Mouse (Mus musculus) layer of hippocampus, adult 2 months (tissue): ENCODE results near the gene Runx2. TPM values are rescaled to one million over a fixed set of nuclear protein-coding genes. Genes with fewer than 3 reads are reported as not detected.

Experiments used
- DNase-seq, 2 experiments: peaks; one replicate each; pipeline ENCODE4 v3.0.0; 2022; ENCODE audit warnings: low spot score in 2 of 2
- H3K27ac ChIP-seq: fragments of 200-600 bp; 2 replicates; pipeline ENCODE4 v1.8.1; 2022
- H3K4me3 ChIP-seq: fragments of 200-600 bp; 2 replicates; pipeline ENCODE4 v1.8.1; 2022; ENCODE audit warnings: mild to moderate bottlenecking
- CTCF ChIP-seq: fragments of 200-600 bp; conservative IDR thresholded peaks from 2 replicates; pipeline ENCODE4 v1.8.1; 2022; ENCODE audit warnings: antibody characterized with exemption, mild to moderate bottlenecking, moderate library complexity
- total RNA-seq, 2 experiments: library from RNA; stranded (reverse); gene quantifications; 2 replicates each; pipeline ENCODE4 v1.2.3; 2021

The Runx2 gene
- total RNA-seq, 2 experiments from 2014 or later: 15.8 to 19.7 TPM

DNA sequence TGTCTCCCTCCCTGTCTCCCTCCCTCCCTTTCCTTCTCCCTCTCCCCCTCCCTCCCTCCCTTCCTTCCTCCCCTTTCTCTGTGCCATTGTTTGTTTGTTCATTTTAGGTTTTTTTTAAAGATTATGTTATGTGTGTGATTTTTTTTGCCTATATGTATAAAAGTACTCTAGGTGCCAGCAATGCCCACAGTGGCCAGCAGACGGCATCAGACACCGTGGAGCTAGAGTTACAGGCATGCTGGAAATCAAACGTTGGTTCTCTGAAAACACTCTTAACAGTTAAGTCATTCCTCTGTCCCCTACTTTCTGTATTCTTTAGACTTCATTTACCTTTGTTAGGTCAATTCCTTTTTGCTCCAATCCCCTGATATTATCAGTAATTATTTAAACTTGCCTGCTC, 70.8 kb downstream of the Runx2 start:
- TF ChIP-seq CTCF: peak; percentile 57
- no peak for DNase-seq

DNA sequence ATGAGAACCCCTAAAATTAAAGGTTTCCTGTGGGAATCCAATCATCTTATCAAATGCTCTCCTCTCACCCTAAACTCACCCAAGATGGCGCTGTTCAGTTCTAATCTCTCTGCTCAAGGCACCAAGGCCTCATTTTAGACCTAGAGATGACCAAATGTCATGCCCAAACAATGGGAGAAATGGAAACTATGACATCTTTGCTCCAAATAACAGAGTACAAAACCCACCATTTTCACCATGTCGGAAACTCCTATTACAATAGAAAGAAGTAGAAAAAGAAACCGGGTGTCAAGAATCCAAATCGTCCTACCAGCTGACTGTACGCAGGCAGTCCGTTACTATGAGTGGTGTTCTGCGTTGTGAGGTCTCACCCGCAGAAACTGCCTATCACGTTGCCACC, 72.4 kb downstream of the Runx2 start:
- H3K4me3 ChIP-seq: no peak overlapping the region
- no peak overlapping the region for H3K27ac ChIP-seq
- TF ChIP-seq CTCF: peak; percentile 44
- no peak for DNase-seq

More for the DNA sequence above, 70.8 kb downstream of the Runx2 start:
- Histone ChIP-seq H3K4me3 (no peak overlapping the region), H3K27ac (no peak overlapping the region)

DNA sequence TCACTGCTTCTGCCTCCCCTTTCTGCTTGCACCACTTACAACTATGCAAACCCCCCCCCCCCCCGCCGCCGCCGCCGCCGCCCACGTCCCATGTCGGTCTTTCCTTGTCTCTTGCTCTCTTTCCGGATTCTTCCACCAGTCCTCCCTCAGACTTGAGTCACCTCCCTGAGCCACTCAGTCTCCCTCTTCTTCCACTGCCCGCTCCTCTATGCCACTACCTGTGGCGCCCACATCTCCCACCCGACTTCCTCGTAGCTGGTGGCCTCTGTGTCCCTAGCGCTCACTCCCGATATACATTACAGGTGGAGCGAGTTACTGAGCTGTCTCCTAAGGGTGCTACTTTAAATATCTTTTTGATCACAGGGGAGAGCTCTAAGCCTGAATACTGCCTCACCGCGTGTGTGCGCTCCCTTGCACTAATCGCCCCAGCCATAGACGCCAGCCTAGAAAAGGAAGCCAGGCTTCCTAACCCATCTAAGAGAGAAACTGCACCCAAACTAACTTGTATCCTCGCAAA, 76.4 kb downstream of the Runx2 start:
- DNase-seq: peak in 1 of 2 experiments; percentile 5
- no peak overlapping the region for H3K27ac ChIP-seq
- peak overlapping the region; percentile 83 for H3K4me3 ChIP-seq
- peak; percentile 42 for TF ChIP-seq CTCF

DNA sequence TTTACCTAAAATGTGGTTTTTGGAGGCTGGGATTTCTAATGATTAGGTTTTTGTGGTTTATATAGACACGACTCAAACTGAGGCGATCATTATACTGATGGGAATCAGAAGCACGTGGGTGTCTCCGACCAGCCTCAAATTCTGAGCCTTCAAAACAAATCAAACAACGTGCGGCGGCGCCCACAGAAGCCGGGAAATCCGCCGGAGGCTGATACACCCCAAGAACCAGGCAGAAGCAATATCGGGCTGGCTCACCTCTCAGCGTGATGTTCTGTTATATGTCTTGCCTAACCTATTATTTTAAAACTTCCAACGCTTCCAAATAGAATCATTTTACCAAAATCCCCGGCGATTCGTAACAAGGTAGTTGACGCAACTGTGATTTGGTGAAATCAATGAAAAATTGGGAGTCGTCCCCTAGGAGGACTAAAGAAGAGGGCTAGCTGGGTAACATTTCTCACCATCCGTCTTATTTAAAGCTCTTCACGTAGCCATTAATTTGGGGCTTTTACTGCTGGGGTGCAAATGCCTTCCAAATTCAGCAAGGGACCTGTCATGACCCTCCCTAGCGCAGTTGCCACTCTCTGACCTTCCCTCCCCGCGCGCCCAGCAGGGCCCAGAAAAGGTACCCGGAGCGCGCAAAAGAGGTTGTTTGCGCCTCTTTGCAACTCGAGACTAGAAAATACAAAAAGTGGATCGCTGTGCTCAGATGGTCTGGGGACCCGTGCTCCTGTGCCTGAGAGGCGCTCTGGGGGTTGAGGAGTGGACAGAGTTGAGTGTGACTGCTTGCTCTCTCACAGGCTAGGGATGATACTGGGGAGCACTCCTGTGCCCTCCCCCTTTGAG, 77.1 kb downstream of the Runx2 start:
- no peak for DNase-seq

DNA sequence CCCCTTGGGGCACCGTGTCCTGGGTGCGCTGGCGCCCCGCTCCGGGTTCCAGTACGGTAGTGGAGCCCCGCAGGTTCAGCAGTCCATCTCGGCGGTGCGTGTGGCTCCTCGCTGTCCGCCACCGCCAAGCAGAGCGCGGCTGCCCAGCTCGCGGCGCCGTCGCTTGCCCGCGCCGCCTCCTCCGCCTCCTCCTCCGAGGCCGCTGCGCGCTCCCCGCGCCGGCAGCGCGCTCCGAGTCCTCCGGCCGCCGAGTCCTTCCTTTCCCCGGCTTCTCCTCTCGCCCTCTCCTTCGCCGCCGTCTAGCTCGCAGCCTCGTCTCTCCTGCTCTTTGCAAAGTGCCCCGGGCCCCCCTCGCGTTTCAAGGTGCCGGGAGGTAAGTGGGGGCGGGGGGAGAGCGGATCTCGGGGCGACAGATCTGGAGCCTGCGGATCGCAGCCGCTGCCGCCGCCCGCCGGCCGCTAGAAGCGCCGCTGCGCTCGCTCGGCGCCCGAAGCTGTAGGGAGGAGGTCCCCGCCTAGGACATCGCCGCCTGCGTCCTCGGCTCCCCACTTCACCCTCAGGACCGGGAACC, 78.5 kb downstream of the Runx2 start:
- Histone ChIP-seq H3K4me3 (peak overlapping the region; percentile 83), H3K27ac (peak overlapping the region; percentile 94)
- peak; percentile 45 to 57 for DNase-seq
- TF ChIP-seq CTCF: peak; percentile 69

More for the DNA sequence above, 77.1 kb downstream of the Runx2 start:
- H3K27ac ChIP-seq: peak overlapping the region; percentile 47; the same call in 1 of the 2 replicates
- peak overlapping the region; percentile 83 for H3K4me3 ChIP-seq
- TF ChIP-seq CTCF: no peak

DNA sequence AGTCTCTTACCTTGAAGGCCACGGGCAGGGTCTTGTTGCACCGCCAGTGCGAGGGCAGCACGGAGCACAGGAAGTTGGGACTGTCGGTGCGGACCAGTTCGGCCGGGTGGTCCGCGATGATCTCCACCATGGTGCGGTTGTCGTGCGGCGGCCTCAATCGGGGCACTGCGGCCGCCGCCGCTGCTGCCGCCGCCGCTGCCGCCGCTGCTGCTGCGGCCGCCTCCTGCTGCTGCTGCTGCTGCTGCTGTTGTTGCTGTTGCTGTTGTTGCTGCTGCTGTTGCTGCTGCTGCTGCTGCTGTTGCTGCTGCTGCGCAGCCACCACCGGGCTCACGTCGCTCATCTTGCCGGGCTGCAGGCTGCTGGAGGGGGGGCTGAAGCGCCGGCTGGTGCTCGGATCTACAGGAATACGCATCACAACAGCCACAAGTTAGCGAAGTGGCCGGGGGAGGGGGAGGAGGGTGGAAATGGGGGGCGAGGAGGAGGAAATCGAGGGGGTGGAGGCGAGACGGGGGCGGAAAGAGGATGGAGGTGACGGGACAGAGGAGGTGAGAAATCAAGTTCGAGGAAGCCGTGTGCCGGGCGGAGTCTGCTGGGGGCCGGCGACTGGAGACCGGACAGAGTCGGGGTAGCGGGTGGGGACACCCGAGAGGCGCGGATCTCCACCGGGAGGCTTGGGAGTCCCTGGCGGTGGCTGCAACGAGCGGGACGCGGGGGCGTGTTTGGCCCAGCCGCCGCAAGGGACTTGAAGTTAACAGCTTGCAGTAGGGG, 79.2 kb downstream of the Runx2 start:
- peak; percentile 13 to 33 for DNase-seq
- peak overlapping the region; percentile 94 for H3K27ac ChIP-seq
- TF ChIP-seq CTCF: no peak
- peak overlapping the region; percentile 83 for H3K4me3 ChIP-seq

DNA sequence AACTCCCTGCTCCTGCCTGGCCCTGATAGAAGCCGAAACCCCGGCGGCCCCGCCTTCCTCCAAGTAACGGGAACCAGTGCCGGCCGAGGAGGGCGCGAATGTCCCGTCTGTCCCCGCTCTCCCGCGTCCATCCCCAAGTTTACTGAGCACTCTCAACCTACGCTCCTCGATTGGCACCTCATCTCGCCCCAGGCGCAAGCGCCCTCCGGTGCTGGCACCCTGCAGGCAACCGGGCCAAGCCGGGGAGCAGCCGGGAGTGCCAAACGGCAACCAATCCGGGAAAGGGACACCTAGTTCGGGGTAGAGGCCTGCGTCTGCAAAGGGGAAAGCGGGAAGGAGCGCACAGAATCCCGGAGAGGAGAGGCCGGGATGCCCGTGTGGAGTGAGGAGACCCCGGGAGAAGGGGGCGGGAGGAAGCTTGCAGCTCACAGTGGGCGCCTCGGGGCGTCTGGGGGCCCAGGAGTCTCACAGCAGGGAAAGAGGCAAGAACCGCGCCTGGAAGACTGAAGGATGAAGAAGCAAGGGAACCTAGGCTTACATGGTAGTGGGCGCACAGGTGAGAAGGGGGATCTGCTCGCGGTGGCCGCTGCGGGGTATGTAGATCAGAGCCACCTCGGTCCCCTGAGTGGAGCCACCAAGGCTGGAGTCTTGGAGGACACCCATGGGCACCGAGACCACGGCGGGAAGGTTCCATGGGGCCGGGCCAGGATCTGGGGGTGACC, 79.9 kb downstream of the Runx2 start:
- Histone ChIP-seq H3K4me3 (peak overlapping the region; percentile 83), H3K27ac (peak overlapping the region; percentile 94)
- peak; percentile 48 to 69 for DNase-seq
- TF ChIP-seq CTCF: peak; percentile 12; the same call in 1 of the 2 replicates

DNA sequence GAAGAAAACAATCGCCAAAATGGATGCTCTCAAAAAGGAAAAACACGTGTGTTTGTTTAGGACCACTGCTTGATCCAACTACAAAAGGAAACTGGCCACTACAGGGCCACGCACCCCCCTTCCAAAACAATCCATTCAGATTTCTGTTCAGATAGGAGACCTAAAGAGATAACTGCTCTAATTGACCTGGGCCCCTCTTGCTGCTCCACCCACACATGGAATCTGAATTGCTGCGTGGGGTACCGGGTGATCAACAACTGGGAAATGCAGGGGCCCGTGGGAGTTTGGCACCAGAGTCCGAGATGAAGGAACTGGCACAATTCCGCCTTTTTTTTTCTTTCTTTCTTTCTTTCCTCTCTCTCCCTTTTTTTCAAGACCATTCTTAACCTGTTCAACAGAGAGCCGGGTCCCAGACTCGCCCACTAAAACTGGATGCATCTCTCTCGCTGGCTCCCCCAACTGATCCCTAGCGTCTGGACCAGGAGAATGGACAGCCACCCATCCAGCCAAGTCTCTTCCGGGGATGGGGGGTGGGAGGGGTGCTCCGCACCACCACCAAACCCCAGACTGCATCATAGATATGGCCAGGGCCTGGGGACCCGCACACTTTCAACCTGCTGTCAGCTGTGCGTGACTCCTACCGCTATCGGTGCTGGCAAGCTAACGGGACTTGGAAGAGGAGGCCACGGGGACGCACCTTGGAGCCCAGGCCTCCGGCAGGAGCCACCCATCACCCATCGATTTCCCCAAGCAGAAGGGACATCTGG, 80.9 kb downstream of the Runx2 start:
- peak overlapping the region; percentile 94 for H3K27ac ChIP-seq
- H3K4me3 ChIP-seq: peak overlapping the region; percentile 83
- DNase-seq: peak in 1 of 2 experiments; percentile 13
- TF ChIP-seq CTCF: no peak

DNA sequence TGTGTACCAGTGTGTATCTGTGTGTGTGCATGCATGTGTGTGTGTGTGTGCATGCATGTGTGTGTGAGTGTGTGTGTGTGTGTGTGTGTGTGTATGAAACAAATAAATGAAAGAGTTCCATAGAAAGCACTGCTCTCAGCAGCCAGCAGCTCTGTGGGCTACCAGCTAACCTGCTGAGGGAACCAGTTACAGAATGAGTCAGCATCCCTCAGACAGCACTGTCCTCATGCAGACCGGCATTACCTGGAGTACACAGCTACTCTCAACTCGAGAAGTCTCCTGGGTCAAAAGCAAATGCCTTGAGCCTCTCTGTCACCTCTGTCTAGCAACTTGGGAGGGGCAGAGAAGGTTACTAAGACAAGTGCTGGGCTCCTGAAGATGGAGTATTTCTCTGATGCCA, 86.1 kb downstream of the Runx2 start:
- no peak for DNase-seq
- Histone ChIP-seq H3K4me3 (no peak overlapping the region), H3K27ac (no peak overlapping the region)
- no peak for TF ChIP-seq CTCF

DNA sequence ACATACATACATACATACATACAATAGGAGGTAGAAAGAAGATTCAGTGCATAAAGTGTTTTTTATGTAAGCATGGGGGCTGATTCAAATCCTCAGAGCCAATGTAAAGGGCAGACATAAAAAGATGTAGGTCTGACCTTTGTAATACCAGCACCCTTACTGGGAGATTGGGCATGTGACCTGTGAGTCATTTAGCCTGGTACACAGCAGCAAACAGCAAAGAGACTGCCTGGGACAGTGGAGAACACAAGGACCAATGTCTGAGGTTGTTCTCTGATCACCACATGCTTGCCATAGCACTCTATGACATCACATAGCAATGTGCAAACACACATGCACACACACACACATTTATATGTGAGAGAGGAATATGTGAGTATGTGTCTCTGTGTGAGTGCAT, 86.9 kb downstream of the Runx2 start:
- Histone ChIP-seq H3K4me3 (no peak overlapping the region), H3K27ac (no peak overlapping the region)
- TF ChIP-seq CTCF: no peak
- DNase-seq: no peak

DNA sequence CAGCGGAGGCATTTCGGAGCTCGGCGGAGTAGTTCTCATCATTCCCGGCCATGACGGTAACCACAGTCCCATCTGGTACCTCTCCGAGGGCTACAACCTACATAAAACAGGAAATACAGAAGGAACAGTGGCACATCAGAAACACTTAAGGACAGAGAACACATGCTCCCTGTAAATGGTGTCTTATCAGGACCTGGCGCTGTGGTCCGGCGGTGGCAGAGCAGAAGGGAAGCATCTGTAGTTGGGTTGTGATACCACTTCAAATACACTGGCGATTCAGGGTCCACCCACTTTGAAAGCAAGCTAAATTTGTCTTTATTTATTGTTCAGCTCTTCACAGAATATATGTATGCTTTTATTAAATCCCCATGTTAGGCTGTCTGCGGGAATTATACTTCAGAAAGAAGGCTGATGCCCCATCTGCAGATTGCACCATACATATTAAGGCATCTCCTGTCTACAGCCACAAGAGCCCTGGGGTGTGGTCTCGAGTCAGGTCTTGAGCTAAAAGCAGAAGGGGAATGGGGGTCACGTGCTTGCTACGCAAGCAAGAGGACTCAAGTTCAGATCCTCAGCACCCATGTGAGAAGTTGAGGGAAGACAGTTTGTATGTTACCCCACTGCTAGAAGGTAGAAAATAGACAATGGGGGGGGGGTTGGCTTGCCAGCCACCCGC, 89.7 kb downstream of the Runx2 start:
- TF ChIP-seq CTCF: no peak
- no peak for DNase-seq

More for the DNA sequence above, 89.7 kb downstream of the Runx2 start:
- no peak overlapping the region for H3K4me3 ChIP-seq
- no peak overlapping the region for H3K27ac ChIP-seq
